Mouse (Mus musculus) kidney, adult 2 months (tissue): ENCODE results near the gene Il17rc. TPM values are rescaled to one million over a fixed set of nuclear protein-coding genes. Genes with fewer than 3 reads are reported as not detected.
A peak's percentile ranks its signal among the peaks of the same experiment; 100 is the strongest.

ENCODE experiments used
- DNase-seq: peaks from one replicate; pipeline ENCODE4 v3.0.0; 2021
- H3K27ac ChIP-seq: fragments of 200-500 bp; 2 replicates; pipeline ENCODE4 v1.5.1; 2012; ENCODE audit warnings: low read depth, low read length, control low read depth, inconsistent platforms; ENCODE audit not compliant: insufficient read depth
- H3K27me3 ChIP-seq: fragments of 200-500 bp; replicated peaks from 2 replicates; pipeline ENCODE4 v1.6.1; 2012; ENCODE audit warnings: mild to moderate bottlenecking, moderate library complexity, low read length, inconsistent platforms; ENCODE audit not compliant: control insufficient read depth, insufficient read depth
- H3K36me3 ChIP-seq: fragments of 200-500 bp; 2 replicates; pipeline ENCODE4 v1.6.1; 2012; ENCODE audit warnings: mild to moderate bottlenecking, moderate library complexity, low read length, inconsistent platforms; ENCODE audit not compliant: control insufficient read depth, insufficient read depth
- H3K4me1 ChIP-seq: fragments of 200-500 bp; 2 replicates; pipeline ENCODE4 v1.6.1; 2011; ENCODE audit warnings: low read length; ENCODE audit not compliant: control insufficient read depth, insufficient read depth
- H3K4me3 ChIP-seq: fragments of 200-500 bp; 2 replicates; pipeline ENCODE4 v1.5.1; 2011; ENCODE audit warnings: mild to moderate bottlenecking, low read depth, low read length, control low read depth; ENCODE audit not compliant: insufficient read depth
- CTCF ChIP-seq: fragments of 200-500 bp; conservative IDR thresholded peaks from 2 replicates; pipeline ENCODE4 v1.5.1; 2011; ENCODE audit warnings: low read depth, mild to moderate bottlenecking, control low read depth, low read length, moderate library complexity, mixed read lengths; ENCODE audit not compliant: insufficient read depth, insufficient read length
- POLR2A ChIP-seq: fragments of 200-500 bp; IDR thresholded peaks from one replicate; pipeline ENCODE4 v1.6.1; 2011; ENCODE audit warnings: low read depth, low read length, control low read depth
- WGBS: fragments of 180-500 bp; shearing (Covaris S2); methylation state at CpG from one replicate; pipeline ENCODE4 v1.1.7; 2018; 5-methylcytosine and 5-hydroxymethylcytosine counted together
- polyA plus RNA-seq: library from polyadenylated mRNA; depleted of rRNA; stranded (reverse); fragments of >200 nt; gene quantifications from 2 replicates; pipeline ENCODE4 v1.2.3, GENCODE M21; 2012

The Il17rc gene
- polyA plus RNA-seq, 1 experiment: 37.6 TPM

GRCm38 (mm10) chr6:113440686-113441085 lies 30.5 kb upstream of the Il17rc start:
- WGBS: 89% methylated on average over 3 of the region's 3 CpGs
- Histone ChIP-seq H3K36me3 (no peaks in the 10 kb centered on the region), H3K27me3 (no peaks in the 10 kb centered on the region), H3K27ac (no peak overlapping the region), H3K4me1 (peaks cover 15% of the 10 kb centered on the region), H3K4me3 (no peak overlapping the region)
- no peak for DNase-seq
- TF ChIP-seq POLR2A (no peak), CTCF (no peak)

DNA sequence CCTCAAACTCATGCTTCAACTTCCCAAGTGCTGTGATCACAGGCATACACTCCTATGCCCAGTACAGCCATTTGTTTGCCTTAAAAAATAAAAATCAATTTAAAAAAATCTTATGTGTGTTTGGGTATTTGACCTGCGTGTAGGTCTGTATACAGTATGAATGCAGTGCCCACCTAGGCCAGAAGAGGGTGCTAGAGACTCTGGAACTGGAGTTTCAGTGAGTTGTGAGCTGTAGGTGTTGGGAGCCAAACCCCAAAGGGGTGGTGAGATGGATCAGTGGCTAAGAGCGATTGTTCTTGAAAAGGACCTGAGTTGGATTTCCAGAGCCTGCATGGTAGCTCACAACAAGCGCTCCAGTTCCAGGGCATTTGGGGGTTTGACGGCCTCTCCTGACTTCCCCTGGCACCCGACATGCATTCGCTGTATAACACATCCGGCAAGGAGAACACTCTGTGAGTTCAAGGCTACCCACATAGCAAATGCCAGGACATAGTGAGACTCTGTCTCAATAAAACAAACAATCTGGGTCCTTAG lies 30.0 kb upstream of the Il17rc start:
- Histone ChIP-seq H3K27me3 (no peaks in the 10 kb centered on the region), H3K4me3 (no peak overlapping the region), H3K4me1 (peaks cover 15% of the 10 kb centered on the region), H3K27ac (no peak overlapping the region), H3K36me3 (no peaks in the 10 kb centered on the region)
- 51% methylated on average over 7 of the region's 7 CpGs for WGBS
- peak; percentile 84 for DNase-seq
- no peak for TF ChIP-seq POLR2A
- peak; percentile 84 for TF ChIP-seq CTCF

DNA sequence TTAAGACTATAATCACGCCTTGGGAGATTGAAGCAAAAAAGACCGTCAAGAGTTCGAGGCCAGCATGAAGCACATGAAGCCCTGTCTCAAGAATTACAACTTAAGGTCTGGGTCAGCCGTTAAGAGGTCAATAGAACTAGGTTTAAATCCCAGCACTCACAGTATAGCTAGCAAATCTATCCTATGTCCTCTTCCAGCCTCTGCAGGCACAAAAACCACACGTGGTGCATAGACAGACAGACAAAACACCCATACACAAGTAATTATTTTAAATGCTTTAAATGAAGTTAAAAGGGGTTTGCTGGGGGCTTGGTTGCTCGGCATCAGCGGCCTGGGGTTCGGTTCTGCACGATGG lies 29.2 kb upstream of the Il17rc start:
- 37% methylated on average over 9 of the region's 9 CpGs for WGBS
- Histone ChIP-seq H3K4me3 (peak overlapping the region; percentile 14), H3K4me1 (peaks cover 15% of the 10 kb centered on the region), H3K27ac (peak overlapping the region; percentile 17; the same call in 1 of the 2 replicates), H3K36me3 (no peaks in the 10 kb centered on the region), H3K27me3 (no peaks in the 10 kb centered on the region)
- TF ChIP-seq POLR2A (no peak), CTCF (no peak)
- DNase-seq: no peak

GRCm38 (mm10) chr6:113442442-113443090 lies 28.7 kb upstream of the Il17rc start, which contains the start of gene Jagn1:
Jagn1 (plus strand) TSS chr6:113442569.
- no peak for TF ChIP-seq CTCF
- no peak for TF ChIP-seq POLR2A

GRCm38 (mm10) chr6:113443091-113443490 lies 28.1 kb upstream of the Il17rc start:
- DNase-seq: no peak
- Histone ChIP-seq H3K27ac (peak overlapping the region; percentile 28; the same call in 1 of the 2 replicates), H3K36me3 (no peaks in the 10 kb centered on the region), H3K4me1 (peaks cover 15% of the 10 kb centered on the region), H3K4me3 (peak overlapping the region; percentile 93), H3K27me3 (no peaks in the 10 kb centered on the region)
- no peak for TF ChIP-seq POLR2A
- peak; percentile 37 for TF ChIP-seq CTCF
- WGBS: 36% methylated on average over 12 of the region's 12 CpGs

More at GRCm38 (mm10) chr6:113442442-113443090, 28.7 kb upstream of the Il17rc start, which contains the start of gene Jagn1:
- Histone ChIP-seq H3K27ac (peak within 1 kb of the TSS; percentile 28), H3K27me3 (no peaks in the 10 kb centered on the region), H3K4me3 (peak within 1 kb of the TSS; percentile 93), H3K4me1 (peaks cover 15% of the 10 kb centered on the region), H3K36me3 (no peaks in the 10 kb centered on the region)
- under 1% methylated on average over 45 of the region's 45 CpGs for WGBS
- DNase-seq: peak; percentile 96

GRCm38 (mm10) chr6:113444207-113444965 lies 26.8 kb upstream of the Il17rc start:
- no peaks in the 10 kb centered on the region for H3K27me3 ChIP-seq
- H3K36me3 ChIP-seq: no peaks in the 10 kb centered on the region; the same call in 1 of the 2 replicates
- TF ChIP-seq POLR2A: no peak
- H3K4me1 ChIP-seq: peaks cover 15% of the 10 kb centered on the region
- H3K4me3 ChIP-seq: no peak overlapping the region
- peak; percentile 70 for DNase-seq
- 37% methylated on average over 7 of the region's 8 CpGs for WGBS
- H3K27ac ChIP-seq: peak overlapping the region; percentile 78

- Histone ChIP-seq H3K36me3 (no peaks in the 10 kb centered on the region; the same call in 1 of the 2 replicates), H3K27me3 (no peaks in the 10 kb centered on the region), H3K4me3 (no peak overlapping the region), H3K4me1 (peaks cover 25% of the 10 kb centered on the region), H3K27ac (no peak overlapping the region)
- 95% methylated on average over 4 of the region's 4 CpGs for WGBS
- no peak for TF ChIP-seq POLR2A
- no peak for TF ChIP-seq CTCF
- no peak for DNase-seq
Observed at GRCm38 (mm10) chr6:113447639-113448038, 23.6 kb upstream of the Il17rc start.
